ENCODE assay signal across 10 mouse cellular contexts in the genomic region with DNA sequence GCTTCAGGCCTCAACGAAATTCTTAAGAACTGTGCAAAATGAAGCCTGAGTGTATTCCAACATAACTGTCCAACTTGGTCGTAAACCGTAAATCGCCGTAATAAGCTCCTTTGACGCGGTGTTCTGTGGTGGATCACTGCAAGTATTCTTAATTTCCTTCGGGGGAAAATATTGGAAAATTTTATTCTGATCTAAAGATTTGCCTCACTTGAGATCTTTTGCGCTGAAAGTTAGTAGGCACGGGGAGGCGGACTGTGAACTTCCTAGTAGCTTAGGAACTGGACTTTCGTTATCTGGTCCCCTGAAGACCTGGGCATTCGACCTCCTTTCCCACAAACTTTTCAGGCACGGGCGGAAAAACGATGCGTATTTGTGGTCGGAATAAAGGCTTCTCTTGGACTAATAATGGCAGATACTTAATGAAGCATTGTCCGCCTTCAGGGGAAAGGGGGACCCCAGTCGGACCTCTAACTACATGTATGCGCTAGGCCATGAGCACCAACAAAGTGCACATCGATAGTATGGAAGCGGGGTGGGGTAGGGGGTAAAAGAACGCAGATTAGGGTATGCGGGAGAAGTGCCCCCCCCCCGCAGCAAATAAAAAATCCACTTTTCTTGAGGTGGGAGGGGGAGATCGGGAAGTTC.
DNase-seq lines count a peak whose midpoint lies in the region; ATAC-seq and TF ChIP-seq lines count a peak whose summit lies in the region.
"Had no signal": no experiment of that assay in that cellular context is flagged by ENCODE, and none has a peak within 500 bp of the region (broad histone marks: within the 10 kb centered on the region; RNA-seq: fewer than 3 reads in every experiment).

No protein-coding gene starts in this region.

- no peaks in the 10 kb centered on the region for H3K36me3 ChIP-seq in hindbrain, embryonic 12.5 days
- H3K36me3 ChIP-seq in neural tube, embryonic 11.5 days (ENCODE audit: control insufficient read depth, insufficient read depth, low read length), result no peaks in the 10 kb centered on the region

- peak overlapping the region; percentile 69 for H3K4me2 ChIP-seq in hindbrain, embryonic 12.5 days (replicated peaks)
- H3K4me2 ChIP-seq in neural tube, embryonic 11.5 days (ENCODE audit: low read depth), result peak overlapping the region; percentile 55

- peak overlapping the region; percentile 99 for H3K27ac ChIP-seq in cortical plate, adult 2 months (ENCODE audit: insufficient read depth, low read length)
- peak overlapping the region; percentile 91 for H3K27ac ChIP-seq in hindbrain, embryonic 12.5 days
- peak overlapping the region; percentile 82 for H3K27ac ChIP-seq in neural tube, embryonic 11.5 days (ENCODE audit: low read depth, low read length)
- H3K27ac ChIP-seq: macrophage had no signal

- DNase-seq in kidney, adult 18-20 months, result peak; percentile 13
- no peak for DNase-seq in kidney, adult 11 months
- DNase-seq in neural tube, embryonic 11.5 days (ENCODE audit: low spot score), result peak; percentile 56
- DNase-seq in right cerebral cortex, adult 18-20 months, result no peak
- no peak for DNase-seq in natural killer cell, adult 2 months (ENCODE audit: low spot score in 2 of 2)
- DNase-seq in gastrocnemius, postnatal 10 days, result no peak
- DNase-seq: adrenal gland, adult 2 months had no signal

- H3K4me3 ChIP-seq in cortical plate, adult 2 months (ENCODE audit: insufficient read depth, low read length), result peak overlapping the region; percentile 82
- H3K4me3 ChIP-seq in hindbrain, embryonic 12.5 days, result peak overlapping the region; percentile 84
- H3K4me3 ChIP-seq in neural tube, embryonic 11.5 days (ENCODE audit: low read depth, low read length), result peak overlapping the region; percentile 61

- TF ChIP-seq CTCF in cortical plate, adult 2 months (IDR thresholded peaks at IDR 0.05; ENCODE audit: extremely low read depth, insufficient read depth, low read length), result no peak

- TF ChIP-seq POLR2A in cortical plate, adult 2 months (IDR thresholded peaks at IDR 0.05; ENCODE audit: extremely low read depth, insufficient read depth, low read length), result no peak

- peak overlapping the region; percentile 100 for H3K9ac ChIP-seq in hindbrain, embryonic 12.5 days
- peak overlapping the region; percentile 66 for H3K9ac ChIP-seq in neural tube, embryonic 11.5 days (ENCODE audit: low read length)

- WGBS in hindbrain, embryonic 12.5 days, result 2% methylated on average over 27 of the region's 27 CpGs
- WGBS in neural tube, embryonic 11.5 days, result 2% methylated on average over 27 of the region's 27 CpGs

- no peak for ATAC-seq in hindbrain, embryonic 12.5 days (ENCODE audit: low FRiP score)
- ATAC-seq in neural tube, embryonic 11.5 days (ENCODE audit: insufficient read depth, low FRiP score, low TSS enrichment), result no peak

- H3K27me3 ChIP-seq in hindbrain, embryonic 12.5 days, result peaks cover 44% of the 10 kb centered on the region
- peaks cover 46% of the 10 kb centered on the region for H3K27me3 ChIP-seq in neural tube, embryonic 11.5 days (ENCODE audit: control insufficient read depth, insufficient read depth, low read length)

- peaks cover 2% of the 10 kb centered on the region for H3K4me1 ChIP-seq in cortical plate, adult 2 months (ENCODE audit: control insufficient read depth, insufficient read depth, low read length)
- H3K4me1 ChIP-seq in hindbrain, embryonic 12.5 days, result peaks cover 4% of the 10 kb centered on the region
- no peaks in the 10 kb centered on the region for H3K4me1 ChIP-seq in neural tube, embryonic 11.5 days (ENCODE audit: control insufficient read depth, insufficient read depth, low read length)

- no peaks in the 10 kb centered on the region for H3K9me3 ChIP-seq in hindbrain, embryonic 12.5 days (replicated peaks)
- no peaks in the 10 kb centered on the region for H3K9me3 ChIP-seq in neural tube, embryonic 11.5 days (ENCODE audit: control insufficient read depth, low read length)

Comparison
In these comparisons a context has a peak if more than half of its experiments do, and no peak if none do; other contexts are left out.
1. DNase-seq: peak in kidney, adult 18-20 months (single experiment) and neural tube, embryonic 11.5 days (single experiment); none in kidney, adult 11 months (single experiment), right cerebral cortex, adult 18-20 months (single experiment), natural killer cell, adult 2 months (0 of 2) and gastrocnemius, postnatal 10 days (single experiment).
2. Peak in every context shown above with its lines, with median percentiles within 50 percentile points of each other: H3K27ac ChIP-seq and H3K4me3 ChIP-seq.